Mouse (Mus musculus) urinary bladder, postnatal 4 days (tissue): Measurements from ENCODE around the gene Dnah3.

Experiments
- DNase-seq, 2 experiments: peaks; one replicate each; pipeline ENCODE4 v3.0.0; 2021 to 2022; ENCODE audit warnings: low spot score in 2 of 2

Dnah3 gene

DNA sequence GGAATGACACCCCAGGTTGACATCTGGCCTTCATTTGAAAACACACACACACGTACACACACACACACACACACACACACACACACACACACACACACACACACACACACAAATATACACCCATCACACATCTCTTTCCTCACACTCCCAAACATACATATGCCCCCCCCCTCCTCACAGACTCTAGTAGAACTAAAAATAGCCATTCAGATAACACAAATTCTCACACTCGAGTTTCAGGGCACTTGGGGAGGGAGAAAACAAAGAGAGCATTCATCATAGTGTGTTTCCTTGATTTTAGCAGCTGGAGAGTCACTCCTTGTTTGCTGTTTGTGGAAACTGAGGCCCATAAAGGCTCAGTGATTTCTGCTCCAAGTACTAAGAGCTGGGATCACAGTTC, 41.1 kb downstream of the Dnah3 start:
- no peak for DNase-seq

DNA sequence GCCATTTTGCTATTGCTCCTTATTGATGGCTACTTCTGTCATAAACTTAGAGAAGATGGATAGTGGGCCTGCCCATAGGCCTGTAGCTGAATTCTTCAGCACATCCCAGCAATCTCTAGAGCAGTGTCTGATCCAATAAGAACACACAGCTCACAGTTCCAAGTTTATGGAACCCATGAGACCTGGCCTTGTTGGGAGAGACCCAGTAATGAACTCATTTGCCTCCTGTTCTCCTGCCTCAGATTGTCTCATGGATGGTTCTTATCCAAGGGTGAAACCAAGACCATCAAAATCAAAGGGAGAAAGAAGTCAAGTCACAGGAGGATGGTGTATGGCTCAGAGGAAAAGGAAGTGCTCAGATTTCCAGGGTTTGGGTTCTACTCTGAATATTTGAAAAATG, 44.6 kb downstream of the Dnah3 start:
- DNase-seq = no peak

DNA sequence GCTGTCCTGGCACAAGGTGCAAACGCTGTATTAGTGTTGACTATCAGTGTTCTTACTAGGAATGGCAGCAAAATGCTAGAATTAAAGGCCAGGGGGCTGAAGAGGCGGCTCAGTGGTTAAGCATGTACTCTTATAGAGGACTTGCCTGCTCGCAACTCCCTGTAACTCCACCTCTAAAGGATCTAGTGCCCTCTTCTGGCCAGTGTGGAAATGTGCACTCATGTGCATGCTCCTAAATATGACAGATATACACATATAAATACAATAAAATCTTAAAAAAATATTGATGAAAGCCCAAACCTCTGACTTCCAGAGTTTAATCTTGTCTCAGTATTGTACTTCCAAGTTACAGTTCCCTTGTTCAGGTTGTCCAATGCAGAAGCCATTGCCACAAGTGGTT, 51.1 kb downstream of the Dnah3 start:
- no peak for DNase-seq

DNA sequence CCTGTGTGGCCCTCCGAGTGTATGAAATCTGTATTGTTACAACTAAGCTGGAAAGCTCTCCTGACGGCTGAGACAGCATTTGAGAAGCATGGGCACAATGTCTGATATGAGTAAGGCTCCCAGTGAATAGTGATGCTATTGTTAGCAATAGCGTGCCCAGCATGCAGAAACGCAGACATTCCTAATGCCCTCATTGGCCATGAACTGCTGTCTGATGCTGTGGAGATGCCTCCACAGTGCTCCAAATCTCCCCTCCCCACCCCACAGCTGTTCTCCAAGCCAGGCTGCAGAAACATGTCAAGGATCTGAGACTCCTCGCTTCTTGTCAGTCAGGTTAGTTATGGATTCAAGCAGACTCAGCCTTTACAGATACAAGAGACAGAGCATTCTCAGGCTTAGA, 58.7 kb downstream of the Dnah3 start:
- DNase-seq = no peak

DNA sequence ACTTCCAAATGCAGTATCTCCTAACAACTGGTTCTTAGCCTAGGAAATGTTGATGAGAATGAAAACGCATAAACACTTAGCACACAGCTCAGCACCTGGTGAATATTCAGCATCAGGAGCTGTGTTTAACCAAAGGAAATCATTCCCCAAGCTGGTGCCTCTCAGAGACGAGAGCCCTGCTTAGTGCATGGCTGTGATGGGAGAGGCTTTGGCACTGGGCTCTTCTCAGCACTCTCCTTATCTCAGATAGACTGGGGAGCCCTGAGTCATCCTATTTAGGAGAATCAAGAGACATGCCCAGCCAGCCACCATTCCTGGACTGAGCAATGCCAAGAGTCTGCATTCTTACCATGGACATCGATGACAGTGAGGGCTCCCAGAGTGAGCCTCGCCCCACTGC, 60.1 kb downstream of the Dnah3 start:
- no peak for DNase-seq

DNA sequence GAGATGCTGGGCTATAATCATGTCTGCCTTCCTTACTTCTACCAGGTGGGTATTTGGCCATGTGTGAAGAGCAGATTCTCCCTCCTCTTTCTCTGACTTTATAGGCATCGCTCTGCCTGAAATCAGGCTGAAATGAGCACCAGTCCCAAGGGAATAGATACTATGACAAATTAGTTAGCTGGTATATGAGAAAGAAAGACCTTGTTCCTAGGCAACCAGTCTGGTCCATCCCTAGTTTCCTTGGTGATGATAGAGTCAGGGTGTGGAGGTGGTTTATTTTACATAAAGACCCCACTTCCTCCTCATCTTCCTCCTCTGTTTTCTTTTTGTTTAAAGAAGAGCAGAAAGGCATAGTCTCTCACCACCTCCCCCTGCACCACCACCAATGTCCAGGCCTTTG, 60.5 kb downstream of the Dnah3 start:
- DNase-seq = no peak

DNA sequence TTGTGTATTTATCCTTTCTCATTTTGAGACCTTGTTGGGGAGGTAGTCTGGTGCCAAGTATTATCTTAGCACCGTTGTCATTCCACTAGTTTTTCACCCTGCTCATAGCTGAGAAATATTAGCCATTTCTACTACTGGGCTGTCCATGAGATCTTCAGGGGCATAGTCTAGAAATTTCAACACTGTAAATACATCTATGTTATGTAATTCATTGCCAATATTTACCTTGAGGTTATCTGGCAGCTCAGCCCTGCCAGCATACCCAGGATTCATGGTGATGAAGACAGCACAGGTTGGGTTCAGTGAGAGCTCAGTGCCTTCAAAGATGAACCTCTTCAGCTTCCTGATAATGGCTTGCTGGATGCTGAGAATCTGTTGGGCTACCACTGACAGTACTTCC, 66.4 kb downstream of the Dnah3 start:
- no peak for DNase-seq

DNA sequence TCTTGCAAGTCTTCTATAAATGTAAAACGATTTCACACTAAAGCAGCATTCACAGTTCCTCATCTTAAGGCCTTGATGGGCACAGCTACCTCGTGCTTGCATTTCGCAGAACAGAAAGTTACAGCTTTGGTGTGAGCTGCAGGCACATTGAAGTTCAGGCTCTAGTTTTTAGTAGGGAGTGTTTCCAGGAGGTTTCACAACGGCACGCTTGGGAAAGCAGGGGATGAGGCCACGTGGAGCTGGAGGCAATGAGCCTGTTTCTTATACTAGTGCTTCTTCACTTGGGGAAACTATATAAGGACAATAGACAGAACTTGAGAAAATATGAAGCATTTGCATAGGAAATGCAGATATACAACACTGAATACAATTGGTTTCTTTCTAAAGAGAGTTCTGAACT, 98.0 kb downstream of the Dnah3 start:
- DNase-seq = no peak

DNA sequence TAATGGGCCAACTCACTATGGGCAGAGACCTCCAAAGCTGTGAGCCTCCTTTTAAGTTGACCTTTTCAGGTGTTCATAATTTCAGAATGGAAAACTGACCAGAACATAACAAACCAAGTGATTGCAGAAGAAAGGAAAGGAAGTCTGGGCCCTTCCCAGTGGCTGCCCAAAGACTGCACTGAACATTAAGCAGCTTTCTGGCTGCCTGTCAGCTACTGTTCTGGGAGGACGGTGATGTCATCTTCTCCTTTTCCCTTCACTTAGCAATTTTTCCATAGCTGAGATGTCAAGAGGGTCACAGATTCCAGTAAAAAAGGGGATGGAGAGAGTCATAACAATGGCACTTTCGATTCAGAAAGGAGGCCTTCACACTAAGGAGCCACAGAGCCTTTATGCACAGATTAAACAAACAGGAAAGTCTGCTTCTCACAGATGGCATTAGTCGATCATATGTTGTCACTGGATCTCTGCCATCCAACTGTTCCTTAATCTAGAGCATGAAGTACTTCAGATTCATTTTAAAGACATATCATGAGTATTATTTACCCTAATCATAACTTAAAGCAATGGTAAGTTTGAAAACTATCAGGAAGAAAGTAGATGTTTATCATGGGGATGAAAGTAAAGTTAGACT, 109.7 kb downstream of the Dnah3 start:
- DNase-seq = no peak

DNA sequence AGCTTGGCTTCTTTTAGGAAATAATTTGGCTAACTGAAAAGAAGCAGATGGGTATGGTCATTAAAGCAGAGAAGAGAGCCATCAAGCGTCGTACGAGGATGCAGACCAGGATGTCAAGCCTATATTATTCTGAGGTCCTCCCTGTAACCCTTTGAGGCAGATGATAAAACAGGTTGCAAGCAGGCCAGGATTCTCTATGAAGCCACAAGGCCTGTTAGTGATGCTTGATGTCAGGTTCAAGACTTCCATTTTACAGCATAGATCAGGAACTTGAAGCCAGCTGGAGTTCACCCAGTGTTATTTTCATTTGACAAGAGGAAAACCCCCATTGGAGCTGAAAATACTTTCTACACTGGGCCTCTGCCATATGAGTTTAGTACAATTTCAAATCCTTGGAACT, 114.9 kb downstream of the Dnah3 start:
- DNase-seq = no peak

DNA sequence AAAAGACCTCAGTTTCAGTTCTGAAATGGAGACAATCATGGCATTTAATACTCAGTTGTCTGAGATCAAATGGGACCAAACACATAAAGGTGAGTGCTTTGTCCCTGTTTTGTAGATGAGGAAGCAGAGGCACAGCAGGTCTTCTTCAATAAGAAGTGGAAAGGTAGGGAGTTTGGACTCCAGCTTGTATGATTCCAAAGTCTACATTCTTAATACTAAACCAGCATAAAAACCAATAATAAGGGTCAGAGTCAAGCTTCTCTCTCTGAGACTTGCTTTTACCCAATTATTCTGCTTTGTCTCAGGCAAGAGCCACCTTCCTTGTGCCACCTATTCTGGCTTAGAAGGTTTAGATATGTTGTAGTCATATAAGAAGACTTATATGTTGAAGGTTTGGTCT, 116.5 kb downstream of the Dnah3 start:
- no peak for DNase-seq

DNA sequence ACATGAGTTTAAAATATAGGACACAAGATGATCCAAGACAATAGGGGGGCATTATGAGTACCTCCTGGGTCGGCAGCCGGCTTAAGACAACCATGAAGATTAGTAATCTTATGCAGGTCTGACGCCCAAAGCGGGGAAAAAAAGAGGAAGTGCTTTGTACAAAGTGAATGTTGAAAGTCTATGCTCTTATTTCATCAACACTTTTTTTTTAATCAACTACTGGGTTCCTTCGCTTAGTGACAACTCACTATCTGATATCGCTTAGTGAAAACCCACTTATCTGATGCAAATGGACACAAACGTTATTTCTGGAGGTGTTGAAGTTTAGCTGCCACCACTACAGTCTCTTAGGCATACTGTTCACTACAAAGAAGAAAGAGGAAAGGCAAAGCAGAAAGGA, 117.5 kb downstream of the Dnah3 start:
- no peak for DNase-seq

DNA sequence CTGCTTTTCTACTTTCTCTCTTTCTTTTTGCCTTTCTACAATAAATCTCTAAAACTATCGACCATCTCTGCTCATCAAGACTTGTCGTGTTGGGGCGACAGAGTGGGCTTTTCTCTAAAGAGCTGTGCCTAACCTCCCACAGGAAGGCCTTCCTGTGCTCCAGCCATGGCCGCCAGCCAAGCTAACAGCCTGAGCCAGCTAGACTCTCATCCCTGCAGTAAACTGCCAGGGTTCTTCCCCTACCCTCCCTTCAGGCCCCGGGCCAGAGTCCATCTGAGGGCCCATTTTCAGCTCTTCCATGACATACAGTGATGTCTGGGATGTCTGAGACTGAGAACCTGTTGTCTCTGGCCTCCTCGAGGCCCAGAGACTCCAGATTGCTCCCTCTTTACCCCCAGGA, 118.8 kb downstream of the Dnah3 start:
- peak in 1 of 2 experiments; percentile 33 for DNase-seq

DNA sequence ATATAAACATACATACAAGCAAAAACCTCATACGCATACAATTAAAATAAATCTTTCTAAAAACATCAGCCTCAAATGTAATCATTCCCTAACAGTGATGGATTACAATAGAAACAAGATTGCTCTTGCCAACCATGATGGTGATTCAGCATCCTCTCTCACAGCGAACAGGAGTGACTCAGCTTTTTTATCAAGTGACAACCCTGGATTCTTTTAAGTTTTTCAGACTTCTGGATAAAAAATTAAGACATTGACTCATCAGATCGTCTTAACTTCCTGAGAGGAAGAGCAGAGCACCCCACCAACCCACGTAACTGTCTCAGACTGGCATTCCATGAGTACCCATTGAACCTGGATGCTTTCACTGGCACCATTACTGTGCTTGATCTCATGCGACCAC, 120.9 kb downstream of the Dnah3 start:
- no peak for DNase-seq

DNA sequence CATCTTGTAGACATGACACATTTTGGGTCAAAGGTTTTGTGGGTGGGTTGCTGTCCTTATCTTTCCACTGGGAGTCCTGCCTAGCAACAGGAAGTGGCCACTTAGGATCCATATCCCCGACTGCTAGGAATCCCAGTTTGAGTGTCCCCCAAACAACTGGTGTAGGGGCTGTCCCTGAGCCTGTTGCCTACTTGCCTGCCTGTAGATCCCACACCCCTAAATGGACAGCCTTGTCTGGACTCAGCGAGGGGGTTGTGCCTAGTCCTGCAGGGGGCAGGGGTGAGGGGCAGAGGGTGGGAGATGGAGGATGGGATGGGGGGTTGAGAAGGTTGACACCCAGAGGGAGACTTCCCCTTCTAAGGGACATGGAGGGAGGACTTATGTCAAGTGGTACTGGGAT, 125.8 kb downstream of the Dnah3 start:
- no peak for DNase-seq

DNA sequence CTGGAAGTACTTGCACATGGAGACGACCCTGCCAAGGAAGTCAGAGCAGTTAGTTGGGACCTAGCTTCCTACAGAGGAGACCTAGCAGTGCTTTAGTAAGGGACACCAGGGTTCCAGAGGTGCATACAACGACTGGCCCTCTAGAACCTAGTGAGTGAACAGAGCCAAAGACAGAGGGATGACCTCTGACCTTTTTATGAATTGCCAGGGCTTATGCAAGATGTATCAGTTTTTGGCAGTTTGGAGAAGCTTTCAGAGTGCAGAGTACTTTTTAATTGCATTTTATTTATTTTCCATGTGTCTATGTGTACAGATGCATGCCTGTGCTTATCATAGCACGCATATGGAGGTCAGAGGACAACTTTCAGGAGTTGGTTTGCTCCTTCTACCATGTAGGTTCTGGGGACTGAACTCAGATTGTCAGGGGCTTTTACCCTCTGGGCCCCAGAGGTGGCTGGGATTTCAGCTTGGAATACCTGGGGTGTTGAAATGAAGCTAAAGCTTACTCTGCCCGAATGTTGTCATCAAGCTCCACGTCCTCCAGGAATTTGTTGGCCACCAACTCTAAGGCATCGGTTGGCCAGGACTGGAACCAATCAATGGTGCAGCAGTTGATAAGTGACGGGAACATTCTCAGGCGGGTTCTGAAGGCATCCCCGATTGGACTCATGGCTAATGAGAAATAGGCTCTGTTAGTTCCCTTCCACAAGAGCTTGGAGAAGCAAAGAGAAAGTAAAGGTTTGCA, 129.3 kb downstream of the Dnah3 start:
- DNase-seq = no peak

DNA sequence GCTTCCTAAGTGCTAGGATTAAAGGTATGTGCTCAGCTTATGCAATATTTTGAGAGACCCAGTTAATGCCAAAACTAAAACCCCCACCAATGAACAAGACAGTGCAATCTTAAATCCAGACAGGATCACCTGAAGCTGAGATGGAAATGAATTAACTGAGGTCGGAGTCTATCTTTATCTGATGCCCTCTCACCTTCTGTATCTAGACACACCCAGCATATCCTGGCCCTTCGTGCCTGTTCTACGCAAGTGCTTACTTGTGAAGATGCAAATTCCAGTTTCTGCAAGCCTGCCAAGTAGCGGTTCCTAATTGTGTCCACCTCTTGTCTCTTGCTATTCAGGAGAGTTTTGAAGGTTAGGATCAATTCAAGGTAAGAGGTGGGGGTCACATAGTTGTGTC, 129.9 kb downstream of the Dnah3 start:
- DNase-seq = no peak

DNA sequence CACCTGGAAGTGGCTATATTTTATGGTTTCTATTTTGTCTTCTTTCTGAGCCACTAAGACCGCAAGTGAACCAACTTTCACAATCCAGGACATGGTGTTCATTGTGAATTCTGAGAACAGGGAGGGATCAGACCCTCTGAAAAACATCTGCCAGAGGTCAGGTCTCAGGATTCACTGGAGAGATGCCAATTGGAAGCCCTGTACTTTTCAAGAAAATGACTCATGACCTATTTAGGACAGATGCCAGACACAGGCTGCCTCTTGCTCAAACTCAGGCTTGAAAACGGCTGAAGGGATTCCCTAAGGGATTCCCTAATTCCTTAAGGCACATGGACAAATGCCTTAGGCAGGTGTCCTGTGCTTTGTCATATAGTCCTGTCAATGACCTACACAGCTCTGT, 134.0 kb downstream of the Dnah3 start:
- no peak for DNase-seq

DNA sequence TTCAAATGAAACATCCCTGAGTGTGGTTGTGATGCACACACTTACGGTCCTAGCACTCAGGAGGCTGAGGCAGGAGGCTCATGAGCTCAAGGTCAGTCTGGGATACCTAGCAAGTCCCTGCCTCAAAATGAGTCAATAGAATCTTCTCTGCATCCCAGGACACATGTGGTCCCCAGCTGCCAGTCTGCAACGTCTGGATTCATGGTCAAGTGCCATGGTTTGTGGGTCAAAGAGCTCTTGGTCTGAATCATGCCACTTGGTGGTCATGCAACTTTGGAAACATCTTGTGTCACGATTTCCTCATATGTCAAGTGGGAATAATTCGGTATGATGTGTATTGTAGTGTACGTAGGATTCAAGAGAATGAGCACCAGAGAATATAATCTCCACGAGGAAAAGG, 134.5 kb downstream of the Dnah3 start:
- DNase-seq = no peak

DNA sequence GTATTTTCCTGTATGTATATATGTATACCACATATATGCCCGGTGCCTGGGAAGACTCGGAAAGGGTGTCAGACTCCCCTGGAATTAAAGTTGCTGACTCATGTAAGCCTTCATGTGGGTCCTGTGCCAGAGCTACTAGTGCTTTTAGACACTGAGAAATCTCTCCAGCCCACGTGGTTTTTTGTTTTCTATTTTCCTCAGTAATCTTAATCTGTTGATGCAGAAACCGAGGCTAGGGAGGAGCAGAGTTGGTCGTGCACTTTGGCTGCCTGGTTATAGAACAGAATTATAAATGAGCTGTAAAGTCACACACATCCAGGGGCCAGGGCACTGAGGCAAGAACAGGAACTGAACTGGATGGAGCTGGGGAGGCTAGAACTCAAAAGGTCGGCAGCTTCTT, 135.1 kb downstream of the Dnah3 start:
- DNase-seq = no peak

DNA sequence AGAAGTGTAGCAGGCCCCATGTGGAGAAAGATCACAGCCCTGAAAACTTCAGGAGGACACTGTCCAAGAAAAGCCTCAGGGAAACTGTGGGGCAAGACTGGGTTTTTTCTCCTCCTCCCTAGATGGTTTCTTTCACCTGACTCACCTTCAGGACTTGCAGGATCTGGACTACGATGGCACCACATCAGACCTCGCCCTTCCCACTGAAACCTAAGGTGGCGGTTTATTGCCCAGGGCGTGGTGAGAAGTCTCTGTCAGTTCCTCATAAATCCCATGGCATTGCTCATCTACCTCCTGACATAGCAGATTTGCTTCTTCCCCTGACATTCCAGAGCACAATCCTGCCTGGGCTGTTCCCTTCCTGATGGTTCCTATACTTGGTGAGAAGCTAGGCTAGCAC, 135.6 kb downstream of the Dnah3 start:
- no peak for DNase-seq

DNA sequence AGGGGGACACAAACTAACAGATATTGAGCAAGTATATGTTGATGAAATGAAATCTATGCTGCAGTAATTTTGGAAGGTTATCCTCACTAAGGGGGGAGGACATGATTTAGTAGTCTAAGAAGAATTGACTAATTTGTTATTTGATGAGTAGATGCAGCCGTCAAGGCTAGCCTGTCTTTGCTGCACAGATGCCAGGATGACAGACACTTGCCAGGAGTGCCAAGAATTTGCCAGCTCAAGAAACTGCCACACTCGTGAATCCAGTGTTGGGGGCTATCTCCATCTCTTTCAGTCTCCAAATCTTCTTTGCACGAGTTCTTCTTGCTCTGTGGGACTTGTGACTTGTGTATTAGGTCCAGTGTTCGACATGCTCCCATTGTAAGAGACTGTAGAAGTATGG, 136.0 kb downstream of the Dnah3 start:
- DNase-seq = no peak

DNA sequence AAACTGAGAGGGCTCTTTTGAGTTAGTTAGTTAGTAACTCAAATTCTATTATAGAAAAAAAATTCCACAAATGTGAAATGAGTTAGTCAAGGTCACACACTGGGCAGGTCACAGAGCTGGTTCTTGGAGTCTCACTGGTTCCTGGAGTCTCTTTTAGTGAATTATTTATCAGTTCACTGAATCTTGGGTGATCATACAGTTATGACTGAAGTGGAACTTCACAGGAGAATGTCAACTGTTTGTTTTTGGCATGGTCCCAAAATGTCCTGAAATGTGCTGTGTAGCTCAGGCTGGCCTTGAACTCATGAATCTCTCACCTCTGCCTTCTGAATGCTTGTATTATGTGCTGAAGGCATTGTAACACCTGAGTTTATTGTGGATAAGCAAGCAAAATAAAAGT, 137.7 kb downstream of the Dnah3 start:
- DNase-seq = no peak

DNA sequence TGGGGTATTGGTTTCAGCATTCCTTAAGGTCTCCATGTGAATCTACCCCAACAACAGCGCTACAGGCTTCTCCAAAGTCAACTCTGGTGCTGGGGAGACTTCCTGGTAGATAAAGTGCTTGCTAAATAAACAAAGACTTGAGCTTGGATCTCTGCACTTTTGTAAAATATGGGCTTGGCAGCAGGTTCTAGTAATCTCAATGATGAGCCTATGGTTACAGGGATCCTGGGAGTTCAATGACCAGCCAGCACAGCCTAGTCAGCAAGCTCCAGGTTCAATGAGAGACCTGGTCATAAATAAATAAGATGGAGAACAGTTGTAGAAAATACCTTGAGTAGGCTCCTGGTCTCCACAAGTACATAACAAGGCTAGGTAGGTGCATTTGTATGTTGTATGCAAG, 141.0 kb downstream of the Dnah3 start:
- no peak for DNase-seq
